Mouse (Mus musculus) C2C12 (cell line): ENCODE data around the gene Ccl25. TPM values are rescaled to one million over a fixed set of nuclear protein-coding genes. Genes with fewer than 3 reads are reported as not detected.
"Not testable (repeated sequence)": the region's sequence is repeated elsewhere in the genome, so short reads cannot be mapped to it uniquely, and the experiment has no call there.

ENCODE experiments used
- H3K27me3 ChIP-seq: one replicate; pipeline ENCODE4 v1.6.1; 2011; ENCODE audit not compliant: control insufficient read depth, insufficient read depth, insufficient read length
- H3K36me3 ChIP-seq: one replicate; pipeline ENCODE4 v1.6.1; 2011; ENCODE audit not compliant: control insufficient read depth, insufficient read depth
- H3K4me3 ChIP-seq: one replicate; pipeline ENCODE4 v1.5.1; 2011; ENCODE audit warnings: mild to moderate bottlenecking, control low read depth; ENCODE audit not compliant: poor library complexity, insufficient read depth, severe bottlenecking
- H3K79me2 ChIP-seq: one replicate; pipeline ENCODE4 v1.6.1; 2011; ENCODE audit not compliant: control insufficient read depth, insufficient read depth
- H3K79me3 ChIP-seq: one replicate; pipeline ENCODE4 v1.6.1; 2011; ENCODE audit warnings: low read depth, control low read depth
- H3ac ChIP-seq: one replicate; pipeline ENCODE3; 2011; ENCODE audit warnings: low read depth; ENCODE audit not compliant: control insufficient read depth, insufficient read length
- CEBPB ChIP-seq: IDR thresholded peaks from one replicate; pipeline ENCODE4 v1.6.1; 2011; ENCODE audit warnings: low read depth, mild to moderate bottlenecking, control low read depth, moderate library complexity
- CTCF ChIP-seq: IDR thresholded peaks from one replicate; pipeline ENCODE4 v1.5.1; 2011; ENCODE audit not compliant: control insufficient read depth, insufficient read depth, insufficient read length
- FOSL1 ChIP-seq: IDR thresholded peaks from one replicate; pipeline ENCODE4 v1.8.0; 2011; ENCODE audit warnings: mild to moderate bottlenecking, low read length; ENCODE audit not compliant: poor library complexity, insufficient read depth, severe bottlenecking
- MAX ChIP-seq: IDR thresholded peaks from one replicate; pipeline ENCODE4 v1.6.1; 2011; ENCODE audit warnings: mild to moderate bottlenecking, control low read depth
- MYOD1 ChIP-seq: IDR thresholded peaks from one replicate; pipeline ENCODE4 v1.6.1; 2011; ENCODE audit warnings: low read depth; ENCODE audit not compliant: control insufficient read depth, insufficient read length
- MYOG ChIP-seq: IDR thresholded peaks from one replicate; pipeline ENCODE4 v1.6.1; 2011; ENCODE audit not compliant: control insufficient read depth, insufficient read length; ENCODE audit errors: extremely low read depth
- USF1 ChIP-seq: IDR thresholded peaks from one replicate; pipeline ENCODE4 v1.6.1; 2011; ENCODE audit warnings: low read depth, mild to moderate bottlenecking, control low read depth, moderate library complexity
- polyA plus RNA-seq: library from polyadenylated mRNA; unstranded; fragments of >200 nt; fragmentation: generic; extraction: Trizol; gene quantifications from one replicate; pipeline ENCODE4 v1.2.1, GENCODE M21; 2012; ENCODE audit warnings: missing spikeins

The Ccl25 gene
- polyA plus RNA-seq, 1 experiment = 6.0 TPM

GRCm38 (mm10) chr8:4348275-4348674 lies 23.3 kb downstream of the Ccl25 start:
- no peak overlapping the region for H3K4me3 ChIP-seq
- no peaks in the 10 kb centered on the region for H3K36me3 ChIP-seq
- H3K79me3 ChIP-seq = no peaks in the 10 kb centered on the region
- TF ChIP-seq MAX (no peak), MYOD1 (no peak), MYOG (no peak), FOSL1 (no peak), CTCF (no peak), CEBPB (no peak), USF1 (no peak)
- H3K79me2 ChIP-seq = no peaks in the 10 kb centered on the region
- H3ac ChIP-seq = no peak overlapping the region
- no peaks in the 10 kb centered on the region for H3K27me3 ChIP-seq

- H3K79me2 ChIP-seq = no peaks in the 10 kb centered on the region
- no peaks in the 10 kb centered on the region for H3K36me3 ChIP-seq
- no peaks in the 10 kb centered on the region for H3K27me3 ChIP-seq
- no peak overlapping the region for H3K4me3 ChIP-seq
- H3K79me3 ChIP-seq = no peaks in the 10 kb centered on the region
- no peak overlapping the region for H3ac ChIP-seq
- no peak for TF ChIP-seq CTCF
- TF ChIP-seq USF1 = no peak
- TF ChIP-seq MYOD1 = no peak
- TF ChIP-seq CEBPB = no peak
- TF ChIP-seq MYOG = no peak
- no peak for TF ChIP-seq FOSL1
- TF ChIP-seq MAX = no peak
Measured at GRCm38 (mm10) chr8:4349335-4349734, 24.3 kb downstream of the Ccl25 start.

GRCm38 (mm10) chr8:4350618-4351017 lies 25.6 kb downstream of the Ccl25 start:
- no peak overlapping the region for H3ac ChIP-seq
- no peaks in the 10 kb centered on the region for H3K36me3 ChIP-seq
- TF ChIP-seq MYOG (no peak), FOSL1 (no peak), MYOD1 (no peak), USF1 (no peak), CEBPB (no peak), CTCF (no peak), MAX (no peak)
- no peak overlapping the region for H3K4me3 ChIP-seq
- no peaks in the 10 kb centered on the region for H3K79me3 ChIP-seq
- no peaks in the 10 kb centered on the region for H3K79me2 ChIP-seq
- no peaks in the 10 kb centered on the region for H3K27me3 ChIP-seq

- H3K36me3 ChIP-seq, H3K79me2 ChIP-seq, H3K79me3 ChIP-seq, H3K4me3 ChIP-seq, H3ac ChIP-seq, H3K27me3 ChIP-seq: not testable (repeated sequence)
Measured at GRCm38 (mm10) chr8:4352562-4352961, 27.6 kb downstream of the Ccl25 start.

- TF ChIP-seq MAX (no peak), MYOD1 (no peak), MYOG (no peak), USF1 (no peak), FOSL1 (no peak), CEBPB (no peak), CTCF (no peak)
- no peak overlapping the region for H3ac ChIP-seq
- no peaks in the 10 kb centered on the region for H3K79me2 ChIP-seq
- H3K27me3 ChIP-seq = no peaks in the 10 kb centered on the region
- H3K36me3 ChIP-seq = no peaks in the 10 kb centered on the region
- H3K79me3 ChIP-seq = no peaks in the 10 kb centered on the region
- H3K4me3 ChIP-seq = no peak overlapping the region
Measured at GRCm38 (mm10) chr8:4353741-4354140, 28.7 kb downstream of the Ccl25 start.

- no peaks in the 10 kb centered on the region for H3K27me3 ChIP-seq
- no peaks in the 10 kb centered on the region for H3K36me3 ChIP-seq
- H3K79me3 ChIP-seq = no peaks in the 10 kb centered on the region
- no peak overlapping the region for H3ac ChIP-seq
- H3K79me2 ChIP-seq = no peaks in the 10 kb centered on the region
- no peak overlapping the region for H3K4me3 ChIP-seq
- no peak for TF ChIP-seq MAX
- TF ChIP-seq CTCF = no peak
- TF ChIP-seq CEBPB = no peak
- no peak for TF ChIP-seq FOSL1
- TF ChIP-seq MYOD1 = no peak
- TF ChIP-seq USF1 = no peak
- TF ChIP-seq MYOG = no peak
Measured at GRCm38 (mm10) chr8:4354516-4354915, 29.5 kb downstream of the Ccl25 start.

- Histone ChIP-seq H3K79me2 (no peaks in the 10 kb centered on the region), H3ac (no peak overlapping the region), H3K4me3 (no peak overlapping the region), H3K36me3 (no peaks in the 10 kb centered on the region), H3K79me3 (no peaks in the 10 kb centered on the region), H3K27me3 (no peaks in the 10 kb centered on the region)
- no peak for TF ChIP-seq MYOG
- TF ChIP-seq FOSL1 = no peak
- no peak for TF ChIP-seq CEBPB
Measured at GRCm38 (mm10) chr8:4355455-4355854, 30.4 kb downstream of the Ccl25 start.
